In the genomic region with DNA sequence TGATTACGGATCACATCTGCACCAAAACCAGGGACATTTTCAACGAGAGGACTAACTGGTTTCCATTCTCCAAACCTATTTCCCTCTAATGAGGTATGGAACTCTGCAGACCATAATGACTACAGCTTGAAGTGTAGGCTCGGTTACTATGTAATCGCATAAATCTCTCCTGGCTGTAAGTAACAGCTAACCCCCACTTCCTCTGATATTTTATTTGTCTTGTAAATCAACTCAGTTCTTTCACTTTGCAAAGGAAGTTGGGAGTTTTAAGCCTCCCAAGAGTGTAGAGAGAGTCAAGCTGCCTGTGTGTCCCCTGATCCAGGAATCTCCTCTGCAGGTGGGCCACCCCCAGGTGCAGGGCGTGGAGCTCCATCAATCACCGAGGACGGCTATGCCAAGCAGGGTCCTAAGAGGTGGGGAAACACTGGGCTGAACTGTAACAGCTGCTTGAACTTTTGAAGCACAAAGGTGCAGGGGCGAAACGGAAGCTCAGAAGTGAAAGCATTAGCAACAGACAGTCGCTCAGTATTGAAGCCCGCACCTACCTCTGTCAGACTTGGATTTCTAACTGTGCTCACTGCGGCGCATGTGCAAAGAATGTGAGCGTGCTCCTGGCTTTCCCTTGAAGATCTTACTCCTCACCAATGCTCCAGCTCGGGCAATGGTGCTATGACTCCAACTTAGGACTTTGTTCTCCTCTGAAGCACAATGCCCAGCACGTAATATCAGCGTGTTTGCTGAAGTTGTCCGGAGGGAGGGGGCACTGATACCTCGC, we compare ENCODE assay signal across 8 mouse cellular contexts.
A peak's percentile ranks its signal among the peaks of the same experiment; 100 is the strongest.
DNase-seq lines count a peak whose midpoint lies in the region; ATAC-seq and TF ChIP-seq lines count a peak whose summit lies in the region.

No protein-coding gene starts in this region.

- H3K27ac ChIP-seq in spleen, adult 2 months (ENCODE audit: insufficient read depth, low read length), result peak overlapping the region; percentile 46
- H3K27ac ChIP-seq in embryonic fibroblast, embryonic 13.5 days (ENCODE audit: insufficient read depth, low read length), result no peak overlapping the region

- H3K27me3 ChIP-seq in spleen, adult 2 months (ENCODE audit: control insufficient read depth, insufficient read depth, low read length), result no peaks in the 10 kb centered on the region

- TF ChIP-seq CTCF in spleen, adult 2 months (IDR thresholded peaks at IDR 0.05; ENCODE audit: extremely low read depth, insufficient read depth, insufficient read length, insufficient replicate concordance), result no peak
- TF ChIP-seq CTCF in embryonic fibroblast, embryonic 13.5 days (IDR thresholded peaks at IDR 0.05; ENCODE audit: borderline replicate concordance, insufficient read depth, low read length), result no peak

- DNase-seq in spleen, adult 2 months (ENCODE audit: low read depth in 1 of 2, low spot score in 2 of 2), result peak in 1 of 2 experiments; percentile 20
- no peak for DNase-seq in spleen, adult 12 weeks (ENCODE audit: low spot score)
- peak; percentile 12 to 28 for DNase-seq in kidney, adult 8-10 months
- DNase-seq in thymus, postnatal 14 days, result peak; percentile 40
- no peak for DNase-seq in layer of hippocampus, adult 9-11 months
- no peak for DNase-seq in ovary, adult 18-20 months (ENCODE audit: low spot score)

- no peaks in the 10 kb centered on the region for H3K36me3 ChIP-seq in spleen, adult 2 months (ENCODE audit: control insufficient read depth, insufficient read depth, low read length)

- ATAC-seq in megakaryocyte progenitor cell, adult 5-6 weeks (replicated peaks; ENCODE audit: poor library complexity), result peak; percentile 43

- H3K4me1 ChIP-seq in spleen, adult 2 months (ENCODE audit: control insufficient read depth, insufficient read depth, insufficient read length), result no peaks in the 10 kb centered on the region
- H3K4me1 ChIP-seq in embryonic fibroblast, embryonic 13.5 days (ENCODE audit: control insufficient read depth, insufficient read depth, low read length), result peaks cover 2% of the 10 kb centered on the region; the same call in 1 of the 2 replicates

- TF ChIP-seq POLR2A in spleen, adult 2 months (IDR thresholded peaks at IDR 0.05; ENCODE audit: low read depth, low read length), result no peak
- TF ChIP-seq POLR2A in embryonic fibroblast, embryonic 13.5 days (IDR thresholded peaks at IDR 0.05; ENCODE audit: low read depth, low read length), result no peak

- H3K4me3 ChIP-seq in spleen, adult 2 months (ENCODE audit: extremely low read depth, insufficient read depth, insufficient read length), result peak overlapping the region; percentile 55
- H3K4me3 ChIP-seq in embryonic fibroblast, embryonic 13.5 days (ENCODE audit: insufficient read depth, low read length), result 0 out of 2 replicates have a peak overlapping the region, but pooled peaks have one; percentile 14

- 18% methylated on average over 19 of the region's 19 CpGs for WGBS in spleen, adult 2 months

Comparison
In these comparisons a context has a peak if more than half of its experiments do, and no peak if none do; other contexts are left out.
1. DNase-seq: peak in kidney, adult 8-10 months (2 of 2) and thymus, postnatal 14 days (single experiment); none in spleen, adult 12 weeks (single experiment), layer of hippocampus, adult 9-11 months (single experiment) and ovary, adult 18-20 months (single experiment).